Mouse (Mus musculus) inflammation-experienced regulatory T-cells, adult 6 months (primary cell): ENCODE results near the gene Gm11115. TPM values are rescaled to one million over a fixed set of nuclear protein-coding genes. Genes with fewer than 3 reads are reported as not detected.

Source experiments
- ATAC-seq: one replicate; pipeline ENCODE4 v1.8.0; 2017
- polyA plus RNA-seq, 3 experiments: library from polyadenylated mRNA; unstranded; fragments of 100-300 nt; shearing (Covaris generic); gene quantifications; one replicate each; pipeline ENCODE4 v1.2.1; 2017

The Gm11115 gene
- polyA plus RNA-seq: not detected

DNA sequence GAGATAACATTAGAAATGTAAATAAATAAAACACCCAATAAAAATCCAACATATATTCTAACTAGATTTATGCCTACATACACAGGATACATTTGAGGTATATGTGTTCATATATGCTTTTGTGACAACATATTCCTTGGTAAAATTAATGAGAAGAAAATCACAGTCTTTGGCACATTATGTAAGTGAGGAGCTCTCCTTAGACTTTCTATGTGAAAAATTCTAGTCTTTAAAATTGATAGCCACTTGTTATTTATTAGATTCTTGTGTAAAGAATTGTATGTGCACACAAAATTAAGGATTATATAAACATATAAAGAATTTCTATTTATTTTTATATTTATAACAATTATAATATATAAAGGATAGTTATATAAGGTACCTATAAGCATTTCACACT is at the start of gene Gm11115:
TSS of gene Gm11115 (minus strand) at position 101 of the 400 bp plus-strand sequence.
- ATAC-seq: no peak

- no peak for ATAC-seq
Measured at GRCm38 (mm10) chr5:88111430-88111829, 42.5 kb downstream of the Gm11115 start, which contains the start of gene Gm11116. Gene Gm11116, minus strand, starts transcription at chr5:88111530.

Other genes starting within 250 kb of the Gm11115 start
- not detected for gene Csn3, start 228.5 kb downstream of the Gm11115 start, polyA plus RNA-seq
- not detected for gene 2310003L06Rik, start 184.6 kb downstream of the Gm11115 start, polyA plus RNA-seq
- not detected for gene Gm28434, start 184.6 kb downstream of the Gm11115 start, polyA plus RNA-seq
- gene Cabs1, start 174.7 kb downstream of the Gm11115 start, polyA plus RNA-seq: not detected
- not detected for gene Smr3a, start 151.6 kb downstream of the Gm11115 start, polyA plus RNA-seq
- gene Smr2, start 67.5 kb downstream of the Gm11115 start, polyA plus RNA-seq: not detected
- gene Gm11116, start 42.6 kb downstream of the Gm11115 start, polyA plus RNA-seq: not detected
- not detected for gene Gm7714, start 114.8 kb upstream of the Gm11115 start, polyA plus RNA-seq
- gene Prol1, start 163.2 kb upstream of the Gm11115 start, polyA plus RNA-seq: not detected
- not detected for gene Amtn, start 222.0 kb upstream of the Gm11115 start, polyA plus RNA-seq